20 mouse cellular contexts compared by ENCODE assay signal in genomic region chr9:94431540-94431939, GRCm38 (mm10).
A peak's percentile ranks its signal among the peaks of the same experiment; 100 is the strongest.
DNase-seq lines count a peak whose midpoint lies in the region; ATAC-seq and TF ChIP-seq lines count a peak whose summit lies in the region.
"Had no signal": no experiment of that assay in that cellular context is flagged by ENCODE, and none has a peak within 500 bp of the region (broad histone marks: within the 10 kb centered on the region; RNA-seq: fewer than 3 reads in every experiment).

No protein-coding gene starts in this region.

- WGBS in liver, embryonic 14.5 days (ENCODE audit: insufficient replicate concordance): 43% methylated on average over 3 of the region's 3 CpGs

- TF ChIP-seq CTCF in liver, embryonic 14.5 days (IDR thresholded peaks at IDR 0.05; ENCODE audit: low read depth): no peak

- H3K27ac ChIP-seq in liver, embryonic 14.5 days: no peak overlapping the region
- H3K27ac ChIP-seq: embryonic facial prominence, embryonic 13.5 days; forebrain, embryonic 13.5 days; heart, embryonic 15.5 days; hindbrain, embryonic 10.5 days; hindbrain, embryonic 15.5 days had no signal

- H3K9me3 ChIP-seq in liver, embryonic 14.5 days (ENCODE audit: control insufficient read depth, low read length): no peaks in the 10 kb centered on the region
- H3K9me3 ChIP-seq: embryonic facial prominence, embryonic 13.5 days; forebrain, embryonic 13.5 days; heart, embryonic 15.5 days; hindbrain, embryonic 10.5 days; hindbrain, embryonic 15.5 days had no signal

- no peaks in the 10 kb centered on the region for H3K36me3 ChIP-seq in liver, embryonic 14.5 days (replicated peaks; ENCODE audit: control insufficient read depth, insufficient read depth, low read depth)
- H3K36me3 ChIP-seq: embryonic facial prominence, embryonic 13.5 days; heart, embryonic 15.5 days; hindbrain, embryonic 10.5 days; hindbrain, embryonic 15.5 days had no signal

- no peak overlapping the region for H3K4me2 ChIP-seq in liver, embryonic 14.5 days (ENCODE audit: low read depth)
- H3K4me2 ChIP-seq: embryonic facial prominence, embryonic 13.5 days; forebrain, embryonic 13.5 days; heart, embryonic 15.5 days; hindbrain, embryonic 15.5 days had no signal

- peaks cover 0 to 4% of the 10 kb centered on the region in 2 experiments; a peak in 3 of 4 replicates for H3K4me1 ChIP-seq in liver, embryonic 14.5 days (replicated peaks; ENCODE audit: control insufficient read depth in 2 of 2, insufficient read depth in 2 of 2, low read length in 1 of 2)
- H3K4me1 ChIP-seq: embryonic facial prominence, embryonic 13.5 days; forebrain, embryonic 13.5 days; hindbrain, embryonic 10.5 days; hindbrain, embryonic 15.5 days had no signal

- no peak; the same call in 1 of the 2 replicates for TF ChIP-seq EP300 in liver, embryonic 14.5 days (IDR thresholded peaks at IDR 0.05; ENCODE audit: low read depth)

- peak; percentile 30 for DNase-seq in c-Kit-positive CD71-positive TER-119-negative erythroid progenitor cells, embryonic 14.5 days (ENCODE audit: low read depth)
- DNase-seq in liver: peak; percentile 42
- DNase-seq in liver, embryonic 14.5 days (ENCODE audit: low read depth in 3 of 3, low spot score in 3 of 3): peak; percentile 39 to 48 (median 41)
- no peak for DNase-seq in retina, embryonic 14.5 days (ENCODE audit: low spot score)
- no peak for DNase-seq in embryo, embryonic 10.5 days (ENCODE audit: low spot score)
- no peak for DNase-seq in kidney, adult 11 months
- DNase-seq: adrenal gland, adult 2 months; adrenal gland, postnatal 25 days; cerebellum, adult 18-20 months; cerebellum, postnatal 10 days; forebrain, postnatal 0 days; gastrocnemius, postnatal 14 days; heart, postnatal 14 days had no signal

- H3K27me3 ChIP-seq in liver, embryonic 14.5 days (ENCODE audit: control insufficient read depth, insufficient read depth, low read length): no peaks in the 10 kb centered on the region
- H3K27me3 ChIP-seq: embryonic facial prominence, embryonic 13.5 days; forebrain, embryonic 13.5 days; heart, embryonic 15.5 days; hindbrain, embryonic 15.5 days had no signal

- no peak overlapping the region for H3K9ac ChIP-seq in liver, embryonic 14.5 days (replicated peaks)
- H3K9ac ChIP-seq: embryonic facial prominence, embryonic 13.5 days; forebrain, embryonic 13.5 days; forebrain, postnatal 0 days; heart, embryonic 15.5 days; hindbrain, embryonic 15.5 days had no signal

- no peak overlapping the region for H3K4me3 ChIP-seq in liver, embryonic 14.5 days (ENCODE audit: insufficient read depth in 1 of 2, low read depth in 2 of 2, low read length in 2 of 2)
- H3K4me3 ChIP-seq: embryonic facial prominence, embryonic 13.5 days; forebrain, embryonic 13.5 days; heart, embryonic 15.5 days; hindbrain, embryonic 10.5 days; hindbrain, embryonic 15.5 days had no signal

- peak; percentile 78 for ATAC-seq in liver, embryonic 14.5 days (ENCODE audit: insufficient read depth)
- 0 out of 2 replicates have a peak, but pooled peaks have one; percentile 41 for ATAC-seq in megakaryocyte-erythroid progenitor cell, adult 5-6 weeks (replicated peaks; ENCODE audit: low FRiP score, low TSS enrichment, poor library complexity, severe bottlenecking)
- ATAC-seq: forebrain, embryonic 13.5 days; forebrain, postnatal 0 days; intestine, embryonic 16.5 days had no signal

Comparison
In these comparisons a context has a peak if more than half of its experiments do, and no peak if none do; other contexts are left out.
1. DNase-seq: peak in c-Kit-positive CD71-positive TER-119-negative erythroid progenitor cells, embryonic 14.5 days (single experiment), liver (single experiment) and liver, embryonic 14.5 days (3 of 3); none in retina, embryonic 14.5 days (single experiment), embryo, embryonic 10.5 days (single experiment) and kidney, adult 11 months (single experiment).